Mouse (Mus musculus) mouse embryonic stem cell (cell line): ENCODE data around the gene Dnmt1.

ENCODE experiments used
- in situ Hi-C, 2 experiments: fragments of 300-500 bp; cut with MboI; formaldehyde crosslinking; loops; 1 replicate in 1 of 2; 3 replicates in 1 of 2; pipeline ENCODE4 v1.14.3; 2019 to 2020; ENCODE audit warnings: low sequenced_read_pairs in 2 of 2, low pct_unique_long_range_greater_than_20kb in 1 of 2, mixed read lengths in 1 of 2; ENCODE audit not compliant: unreplicated experiment in 1 of 2

Dnmt1 gene

DNA sequence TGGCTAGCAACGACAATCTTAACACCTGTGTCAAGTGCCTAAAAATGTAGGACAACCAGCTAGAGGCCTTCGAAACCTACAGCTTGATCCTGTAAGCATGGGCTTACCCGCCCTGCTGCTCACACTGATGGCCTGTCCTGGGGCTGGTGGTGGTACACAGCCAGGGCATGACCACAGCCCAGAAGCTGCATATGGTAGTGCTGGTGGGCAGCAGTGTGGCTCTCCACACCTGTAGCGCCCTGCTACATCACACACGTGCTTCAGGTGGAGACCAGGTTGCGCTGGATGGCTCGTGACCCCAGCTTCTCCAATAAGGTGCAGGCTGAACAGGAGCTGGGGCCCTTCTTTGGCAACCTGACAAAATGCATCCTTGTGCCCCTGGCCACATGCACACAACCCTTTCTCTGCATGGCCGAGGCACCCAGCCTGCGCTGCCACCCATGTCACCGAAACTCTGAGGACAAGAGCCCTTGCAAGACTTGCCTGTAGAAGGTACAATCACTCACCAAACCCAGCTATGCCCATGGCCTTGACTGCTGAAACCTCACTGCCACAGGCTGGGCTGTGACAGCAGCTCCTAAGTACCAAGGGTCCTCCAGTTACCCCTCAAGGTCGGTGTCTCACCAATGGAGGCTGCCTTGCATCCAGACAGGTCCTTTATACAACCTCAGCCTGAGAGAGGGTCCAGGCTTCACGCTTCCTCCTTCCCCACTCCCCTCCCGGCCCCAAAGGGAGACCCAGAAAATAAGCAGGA lies 65.9 kb downstream of the Dnmt1 start:
- in situ Hi-C loops, result no loop called here

DNA sequence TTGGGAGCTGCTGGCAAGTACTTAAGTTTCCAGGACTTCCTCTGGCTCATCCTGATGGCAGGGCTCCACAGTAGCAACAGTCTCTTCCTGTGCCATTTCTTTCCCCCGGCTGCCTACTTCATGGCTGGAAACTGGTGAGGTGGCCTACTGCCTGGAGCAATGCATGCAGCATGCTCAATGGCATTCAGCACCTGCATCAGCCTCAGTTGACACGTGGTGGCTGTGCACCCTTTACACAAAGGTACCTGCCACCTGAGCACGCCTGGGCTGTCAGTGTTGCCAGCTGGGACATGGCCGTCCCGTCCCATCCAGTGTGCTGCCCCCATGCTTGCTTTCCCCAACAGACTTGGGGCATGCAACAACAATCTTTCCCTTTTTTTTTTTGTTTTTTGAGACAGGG lies 66.6 kb downstream of the Dnmt1 start:
- in situ Hi-C loops, result no loop called here

DNA sequence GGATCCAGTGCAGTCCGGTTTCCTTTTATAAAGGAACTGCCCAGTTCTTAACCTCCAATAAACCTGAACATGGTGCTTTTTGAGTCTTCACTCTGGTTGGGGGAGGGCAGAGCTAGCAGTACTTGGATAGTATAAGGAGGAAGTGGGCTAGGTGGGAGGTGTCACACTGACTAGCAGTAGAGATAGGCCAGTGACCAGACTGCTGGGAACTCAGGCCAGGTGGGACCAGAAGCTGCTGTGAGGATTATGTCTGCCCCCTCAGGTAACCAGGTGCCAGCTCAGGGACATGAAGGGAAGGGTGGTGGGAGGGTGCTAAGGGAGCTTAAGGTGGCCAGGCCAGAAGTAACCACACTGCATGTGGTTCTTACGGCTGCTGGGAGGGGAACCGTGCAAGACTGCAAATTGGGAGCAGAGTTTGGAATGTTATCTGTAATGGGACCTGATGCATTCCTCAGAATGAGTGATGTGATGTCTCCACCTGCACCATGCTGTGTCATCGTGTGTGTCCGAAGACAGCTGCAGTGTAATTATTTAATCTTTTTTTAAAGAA lies 67.5 kb downstream of the Dnmt1 start:
- in situ Hi-C loops, result no loop called here

DNA sequence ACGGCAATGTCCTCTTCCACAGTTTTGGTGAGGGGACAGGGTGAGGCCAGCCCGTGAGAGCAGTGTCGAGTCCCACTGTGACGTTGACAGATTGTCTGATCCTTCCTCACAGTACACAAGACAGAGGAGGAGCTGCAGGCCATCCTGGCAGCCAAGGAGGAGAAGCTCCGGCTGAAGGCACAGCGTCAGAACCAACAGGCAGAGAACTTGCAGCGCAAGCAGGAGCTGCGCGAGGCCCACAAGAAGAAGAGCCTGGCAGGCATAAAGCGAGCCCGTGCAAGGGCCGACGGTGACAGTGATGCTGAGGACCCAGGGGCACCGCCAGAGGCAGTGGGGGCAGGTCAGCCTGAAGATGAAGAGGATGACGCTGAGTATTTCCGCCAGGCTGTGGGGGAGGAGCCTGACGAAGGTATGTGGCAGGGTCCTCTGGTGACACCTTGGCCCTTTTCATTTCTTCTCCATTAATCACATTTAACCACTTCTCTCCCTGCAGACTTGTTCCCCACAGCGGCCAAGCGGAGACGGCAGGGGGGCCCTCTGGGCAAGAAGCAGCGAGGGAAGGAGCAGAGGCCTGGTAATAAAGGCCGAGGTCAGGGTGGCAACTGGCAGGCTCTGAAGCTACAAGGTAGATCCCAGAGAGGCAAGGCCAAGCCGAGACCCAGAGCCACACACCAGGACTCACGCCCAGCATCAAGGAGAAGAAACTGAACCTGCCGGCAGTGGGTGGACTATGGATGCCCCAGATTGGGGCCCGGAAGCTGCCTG lies 68.2 kb downstream of the Dnmt1 start:
- in situ Hi-C loops, result no loop called here

DNA sequence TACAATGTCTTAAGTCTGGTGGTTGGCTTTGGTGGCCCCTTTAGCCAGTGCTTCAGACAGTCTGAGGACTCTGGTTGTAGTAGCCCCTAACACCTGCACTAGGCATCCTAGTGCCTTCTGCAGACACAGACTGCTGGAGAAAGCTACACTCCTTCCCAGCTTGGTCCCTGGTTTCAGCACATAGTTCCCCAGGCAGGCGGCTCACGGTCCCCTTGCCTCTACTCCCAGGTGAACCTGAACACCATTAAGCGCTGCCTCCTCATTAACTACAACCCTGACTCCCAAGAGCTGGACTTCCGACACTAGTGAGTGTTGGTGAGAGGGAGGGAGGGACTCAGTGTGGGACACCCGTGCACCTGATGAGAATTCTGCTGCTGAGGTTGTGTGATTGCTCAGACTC lies 69.3 kb downstream of the Dnmt1 start:
- in situ Hi-C loops, result no loop called here

DNA sequence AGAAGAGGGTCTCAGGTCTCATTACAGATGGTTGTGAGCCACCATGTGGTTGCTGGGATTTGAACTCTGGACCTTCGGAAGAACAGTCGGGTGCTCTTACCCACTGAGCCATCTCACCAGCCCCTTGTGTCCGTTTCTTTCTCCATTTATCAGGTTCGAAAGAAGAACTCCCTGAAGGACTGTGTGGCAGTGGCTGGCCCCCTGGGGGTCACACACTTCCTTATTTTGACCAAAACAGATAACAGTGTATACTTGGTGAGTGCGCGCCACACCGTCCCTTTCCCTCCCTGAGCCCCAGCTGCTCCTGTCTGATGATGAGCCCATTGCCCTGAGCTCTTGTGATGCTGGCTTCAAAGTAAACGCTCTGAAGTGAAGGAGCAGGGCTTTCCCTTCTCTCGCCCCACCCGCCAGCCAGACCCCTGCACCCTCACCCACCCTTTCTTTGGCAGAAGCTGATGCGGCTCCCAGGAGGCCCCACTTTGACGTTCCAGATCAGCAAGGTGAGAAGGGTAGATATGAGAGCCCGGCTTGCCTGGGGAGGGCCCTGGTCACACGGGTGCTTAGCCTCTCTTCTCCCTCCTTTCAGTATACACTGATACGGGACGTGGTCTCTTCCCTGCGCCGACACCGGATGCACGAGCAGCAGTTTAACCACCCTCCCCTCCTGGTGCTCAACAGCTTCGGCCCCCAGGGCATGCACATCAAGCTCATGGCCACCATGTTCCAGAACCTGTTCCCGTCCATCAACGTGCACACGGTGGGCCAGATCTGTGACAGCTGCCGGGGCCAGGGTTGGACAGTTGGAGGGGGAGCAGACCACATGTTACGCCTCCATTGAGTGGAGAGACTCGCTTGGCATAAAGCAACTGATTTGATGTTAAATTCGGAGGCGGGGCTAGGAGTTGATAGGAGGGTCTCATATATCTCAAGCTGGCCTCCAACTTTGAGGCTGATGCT lies 70.2 kb downstream of the Dnmt1 start:
- in situ Hi-C loops, result no loop called here

DNA sequence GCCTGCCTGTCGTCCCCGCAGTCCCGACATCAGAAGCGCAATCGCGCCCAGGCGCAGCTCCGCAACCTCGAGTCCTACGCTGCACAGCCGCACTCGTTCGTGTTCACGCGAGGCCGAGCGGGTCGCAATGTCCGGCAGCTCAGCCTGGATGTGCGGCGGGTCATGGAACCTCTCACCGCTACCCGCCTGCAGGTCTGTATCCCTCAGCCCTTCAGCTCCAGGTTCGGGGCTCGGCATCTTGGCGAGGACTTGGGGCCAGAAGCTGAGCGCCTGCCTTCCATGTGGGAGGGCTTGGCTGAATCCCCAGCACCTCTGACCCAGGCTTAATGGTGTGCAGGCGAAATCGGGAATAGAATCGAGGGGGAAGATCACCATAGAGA lies 71.3 kb downstream of the Dnmt1 start:
- in situ Hi-C loops, result no loop called here

DNA sequence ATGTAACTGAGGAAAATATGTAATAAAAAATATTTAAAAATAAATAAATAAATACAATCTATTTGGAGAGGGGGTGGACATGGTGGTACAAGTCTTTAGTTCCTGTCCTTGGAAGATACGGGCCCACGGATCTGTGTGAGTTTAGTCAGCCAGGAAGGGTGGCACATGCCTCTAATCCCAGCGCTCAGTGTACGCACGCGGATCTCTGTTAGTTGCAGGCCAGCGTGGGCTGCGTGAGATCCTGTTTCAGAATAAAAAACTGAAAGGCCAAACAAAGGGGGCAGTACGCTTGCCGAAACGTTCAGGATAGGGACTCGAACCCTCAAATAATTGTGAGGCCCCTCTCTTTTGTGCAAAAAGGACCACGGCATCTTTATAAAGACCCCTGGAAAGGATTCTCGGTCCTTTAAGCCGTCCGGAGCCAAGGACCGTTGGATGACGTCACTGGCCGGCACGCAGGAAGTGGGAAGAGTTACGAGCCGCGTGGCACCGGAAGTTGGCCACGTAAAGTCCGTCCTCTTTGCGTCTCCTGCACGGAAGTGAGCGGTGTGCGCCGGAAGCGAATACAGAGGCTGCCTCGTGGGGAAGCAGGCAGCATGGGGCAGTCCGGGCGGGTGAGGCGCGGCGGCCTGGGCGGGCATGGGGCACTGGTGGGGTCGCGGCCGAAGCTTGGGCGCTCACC lies 71.8 kb downstream of the Dnmt1 start, which contains the start of gene Ppan:
Gene Ppan (plus strand): TSS at position 472 of the 682 bp plus-strand sequence.
- in situ Hi-C loops, result no loop called here

DNA sequence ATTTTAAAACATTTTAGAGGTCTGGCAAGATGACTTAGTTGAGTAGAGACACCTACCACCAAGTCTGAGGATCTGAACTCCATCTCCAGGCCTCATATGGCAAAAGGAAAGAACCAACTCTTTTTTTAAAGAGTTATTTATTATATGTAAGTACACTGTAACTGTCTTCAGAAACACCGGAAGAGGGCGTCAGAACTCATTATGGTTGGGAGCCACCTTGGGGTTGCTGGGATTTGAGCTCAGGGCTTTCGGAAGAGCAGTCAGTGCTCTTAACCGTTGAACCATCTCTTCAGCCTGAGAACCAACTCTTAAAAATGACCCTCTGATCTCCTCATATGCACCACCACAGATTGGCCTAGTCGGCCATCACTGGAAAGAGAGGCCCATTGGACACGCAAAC lies 72.5 kb downstream of the Dnmt1 start:
- in situ Hi-C loops, result no loop called here

DNA sequence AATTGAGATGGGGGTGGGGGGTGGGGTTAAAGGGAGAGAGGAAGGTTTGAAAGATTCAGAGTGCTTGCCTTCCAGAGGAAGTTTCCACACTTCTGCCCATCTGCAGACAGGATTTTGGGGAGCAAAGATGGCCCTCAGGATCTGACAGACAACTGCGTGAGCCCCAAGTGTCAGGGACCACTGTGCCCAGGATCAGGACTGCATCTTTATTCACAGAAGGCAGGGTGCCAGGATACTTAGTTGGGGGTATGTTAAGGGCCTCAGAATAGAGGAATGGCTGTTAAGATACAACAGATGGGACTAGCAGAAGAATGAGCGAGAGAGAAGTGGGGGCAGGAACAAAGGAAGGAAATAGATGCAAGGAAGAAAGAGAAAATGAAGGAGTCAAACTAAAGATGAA lies 73.1 kb downstream of the Dnmt1 start:
- in situ Hi-C loops, result no loop called here

DNA sequence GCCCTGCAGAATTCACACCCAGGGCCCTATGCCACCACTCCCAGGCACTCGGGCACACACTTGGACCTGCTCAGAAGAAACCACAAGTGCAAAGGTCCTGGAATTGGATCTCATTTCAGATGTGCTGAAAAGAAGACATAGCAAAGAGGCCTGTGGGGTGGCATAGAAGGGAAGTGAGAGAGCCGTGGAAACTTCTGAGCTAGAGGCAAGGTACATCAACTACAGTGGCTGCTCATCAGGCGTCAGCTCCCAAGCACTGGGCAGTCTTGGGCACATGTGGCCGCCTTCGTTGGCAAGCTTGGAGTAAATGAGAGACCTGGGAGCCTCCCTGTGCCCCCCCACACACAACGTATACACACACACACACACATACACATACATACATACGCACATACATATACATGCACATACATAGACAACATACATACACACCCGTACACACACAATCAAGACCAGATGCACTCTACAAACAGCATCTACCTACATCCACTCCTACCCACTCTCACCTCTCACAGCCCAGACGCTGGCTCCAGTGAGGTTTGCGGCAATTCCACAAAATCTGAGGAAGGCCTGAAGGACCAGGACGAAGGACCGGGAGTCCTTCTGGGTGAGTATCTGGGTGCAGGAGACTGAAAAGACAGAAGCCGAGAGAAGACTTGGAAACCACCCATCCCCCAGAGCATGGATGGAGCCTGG lies 80.4 kb downstream of the Dnmt1 start, which contains the start of gene Angptl6:
Gene Angptl6 (minus strand): TSS at position 631 of the 696 bp plus-strand sequence.
- in situ Hi-C loops, result no loop called here

DNA sequence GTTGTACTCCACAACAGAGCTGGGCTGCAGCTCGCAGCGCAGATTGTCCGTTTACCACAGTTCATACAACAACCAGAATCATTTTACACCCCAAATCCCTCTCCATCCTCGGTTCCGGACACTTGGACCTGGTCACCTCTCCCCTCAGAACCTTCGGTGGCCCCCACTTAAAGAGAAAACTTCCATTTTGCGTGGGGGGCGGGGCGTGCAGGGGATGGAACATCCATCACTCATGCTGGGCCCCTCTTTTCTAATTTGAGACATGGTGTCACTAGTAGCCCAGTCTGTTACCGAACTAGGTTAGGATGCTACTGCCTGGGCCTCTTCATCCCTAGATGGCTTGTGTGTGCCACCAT lies 81.0 kb downstream of the Dnmt1 start:
- in situ Hi-C loops, result no loop called here

DNA sequence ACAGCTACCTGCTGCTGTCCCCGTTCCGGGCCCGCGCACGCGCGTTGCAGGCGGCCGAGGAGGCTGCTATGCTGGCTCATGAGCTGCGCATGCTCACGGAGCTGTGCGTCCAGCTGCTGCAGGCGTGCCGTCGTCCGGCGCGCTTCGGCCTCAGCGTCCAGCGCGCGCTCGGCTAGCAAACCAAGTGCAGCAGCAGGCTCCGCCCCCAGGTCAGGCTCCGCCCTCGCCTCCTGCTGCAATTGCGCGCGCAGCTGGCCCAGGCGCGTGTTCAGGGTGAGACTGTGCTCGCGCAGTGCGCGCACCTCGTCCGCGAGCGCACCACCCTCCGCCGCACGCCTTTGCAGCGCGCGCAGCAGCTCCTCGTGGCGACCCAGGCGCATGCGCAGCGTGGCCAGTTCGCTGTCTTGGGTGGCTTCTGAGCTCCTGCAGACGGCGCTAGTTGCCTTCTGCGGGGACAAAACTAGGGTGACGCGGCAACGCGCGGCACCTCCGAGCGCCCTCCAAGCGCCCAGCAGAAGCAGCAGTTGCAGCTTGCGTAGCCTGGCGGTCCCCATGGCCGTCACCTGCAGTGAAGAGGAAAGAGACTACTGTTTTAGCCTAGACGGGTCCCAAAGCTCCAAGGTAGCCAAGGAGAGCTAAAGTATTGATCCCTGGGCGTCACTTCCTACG lies 81.5 kb downstream of the Dnmt1 start:
- in situ Hi-C loops, result no loop called here

DNA sequence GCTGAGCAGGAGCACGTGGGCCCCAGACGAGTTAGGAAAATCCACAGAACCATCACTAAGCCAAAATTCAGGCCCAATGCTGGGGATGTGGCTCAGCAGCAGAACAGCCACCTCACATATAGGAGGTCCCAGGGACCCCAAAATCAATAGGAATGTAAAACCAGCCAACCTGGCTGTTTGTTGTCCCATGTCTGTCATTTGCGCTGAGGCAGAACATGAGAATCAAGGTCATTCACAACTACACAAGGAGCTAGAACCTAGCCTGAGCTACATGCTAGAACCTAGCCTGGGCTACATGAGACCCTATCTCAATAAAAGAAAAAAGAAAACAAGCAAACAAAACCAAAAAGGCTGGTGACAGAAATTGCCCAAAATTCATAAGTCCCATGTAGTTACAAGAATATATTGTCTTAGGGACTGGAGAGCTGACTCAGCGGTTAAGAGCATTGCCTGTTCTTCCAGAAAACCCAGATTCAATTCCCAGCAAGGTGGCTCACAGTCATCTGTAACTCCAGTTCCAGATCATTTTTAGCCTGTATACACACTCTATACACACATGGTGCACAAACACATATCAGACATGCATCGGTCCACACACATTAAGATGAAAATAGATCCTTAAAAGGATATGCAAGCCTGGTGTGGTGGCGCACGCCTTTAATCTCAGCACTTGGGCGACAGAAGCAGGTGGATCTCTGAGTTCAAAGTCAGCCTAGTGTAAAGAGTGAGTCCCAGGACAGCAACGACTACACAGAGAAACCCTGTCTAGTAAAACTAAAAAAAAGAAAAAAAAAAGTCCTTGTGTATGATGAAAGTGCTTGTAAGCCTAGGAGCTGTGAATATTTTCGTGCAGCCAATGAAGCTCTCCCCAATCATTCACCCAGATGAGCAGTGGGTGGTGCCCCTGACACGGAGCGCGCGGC lies 82.3 kb downstream of the Dnmt1 start:
- in situ Hi-C loops, result no loop called here

DNA sequence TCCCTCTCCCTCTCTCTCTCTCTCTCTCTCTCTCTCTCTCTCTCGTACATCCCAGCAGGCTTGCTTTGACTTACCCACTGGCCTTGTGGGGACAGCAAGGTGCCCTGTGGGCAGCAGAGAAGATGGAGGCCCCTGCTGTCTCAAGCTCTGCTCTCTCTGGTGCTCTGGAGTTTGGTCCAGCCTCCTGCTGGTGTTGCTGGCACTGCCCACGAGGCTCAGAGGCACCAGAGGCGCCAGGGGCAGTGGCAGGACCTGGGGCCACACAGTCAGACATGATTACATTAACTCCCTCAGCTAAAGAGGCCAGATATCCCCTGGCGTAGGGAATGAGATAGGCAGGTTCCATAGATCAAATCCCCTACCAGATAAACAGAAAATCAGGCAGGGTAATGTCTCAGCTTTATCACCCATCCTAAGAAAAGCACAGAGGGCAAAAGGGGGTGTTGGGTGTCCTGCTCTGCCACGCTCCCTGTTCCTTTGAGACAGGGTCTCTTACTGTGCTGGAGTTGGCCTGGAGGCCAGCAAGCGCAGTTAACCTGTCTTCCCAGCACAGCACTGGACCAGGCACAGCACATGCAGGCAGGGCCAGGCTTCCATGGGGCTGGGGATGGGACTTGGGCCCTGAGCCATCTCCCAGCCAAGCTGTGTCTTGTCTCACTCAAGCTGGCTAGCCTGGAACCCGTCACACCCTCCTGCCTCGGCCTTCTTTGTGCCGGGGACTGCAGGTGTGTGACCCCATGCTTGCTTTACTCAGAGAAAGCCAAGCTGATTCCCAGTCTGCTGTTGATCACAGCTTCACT lies 83.2 kb downstream of the Dnmt1 start:
- in situ Hi-C loops, result no loop called here
